Mouse (Mus musculus) adrenal gland (tissue): ENCODE results near the gene Nupr1l.

ENCODE experiments used
- intact Hi-C: fragments of 180-260 bp; cut with DNase I; formaldehyde crosslinking; loops from one replicate; pipeline ENCODE4 v1.15.1; 2025

The Nupr1l gene

DNA sequence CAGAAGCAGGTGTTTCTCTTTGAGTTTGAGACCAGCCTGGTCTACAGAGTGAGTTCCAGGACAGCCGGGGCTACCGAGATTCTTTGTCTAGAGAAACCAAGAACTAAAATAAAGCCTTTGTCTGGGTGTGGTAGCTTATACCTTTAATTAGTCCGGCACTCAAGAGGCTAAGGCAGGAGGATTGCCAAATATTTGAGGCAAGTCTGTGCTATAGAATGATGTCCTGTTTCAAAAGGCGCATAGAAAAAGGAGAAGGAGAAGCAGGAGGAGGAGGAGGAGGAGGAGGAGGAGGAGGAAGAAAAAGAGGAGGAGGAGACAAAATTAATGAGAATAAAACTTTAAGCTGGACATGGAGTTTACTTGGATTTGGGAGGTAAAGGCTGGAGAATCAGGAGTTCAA, 54.9 kb downstream of the Nupr1l start:
- intact Hi-C loops, result no loop called here
